Mouse (Mus musculus) lung, embryonic 14.5 days (tissue): ENCODE data around the gene BC048562. TPM values are rescaled to one million over a fixed set of nuclear protein-coding genes. Genes with fewer than 3 reads are reported as not detected.

Experiments used
- ATAC-seq: fragments of 200-750 bp; cut with Nextera tagmentation; 2 replicates; pipeline ENCODE4 v1.8.0; 2017; ENCODE audit warnings: mild to moderate bottlenecking, moderate TSS enrichment, moderate library complexity; ENCODE audit not compliant: insufficient read depth
- DNase-seq: peaks from one replicate; pipeline ENCODE4 v3.0.0-alpha.2; 2015
- H3K27ac ChIP-seq: fragments of 300-500 bp; sonication (generic); 2 replicates; pipeline ENCODE4 v1.5.1; 2014; ENCODE audit warnings: low read depth, mild to moderate bottlenecking, moderate library complexity
- H3K27me3 ChIP-seq: fragments of 300-500 bp; sonication (generic); 2 replicates; pipeline ENCODE4 v1.6.1; 2014; ENCODE audit warnings: low read length, control low read depth; ENCODE audit not compliant: insufficient read depth
- H3K36me3 ChIP-seq: fragments of 300-500 bp; sonication (generic); 2 replicates; pipeline ENCODE4 v1.6.1; 2014; ENCODE audit warnings: control low read depth; ENCODE audit not compliant: insufficient read depth
- H3K4me1 ChIP-seq: fragments of 300-500 bp; sonication (generic); 2 replicates; pipeline ENCODE4 v1.6.1; 2014; ENCODE audit warnings: antibody characterized with exemption, control low read depth; ENCODE audit not compliant: insufficient read depth
- H3K4me2 ChIP-seq: fragments of 300-500 bp; sonication (generic); 2 replicates; pipeline ENCODE4 v1.6.1; 2014; ENCODE audit warnings: mild to moderate bottlenecking
- H3K4me3 ChIP-seq: fragments of 300-500 bp; sonication (generic); 2 replicates; pipeline ENCODE4 v1.5.1; 2014; ENCODE audit warnings: low read depth, low read length
- H3K9ac ChIP-seq: fragments of 300-500 bp; sonication (generic); 2 replicates; pipeline ENCODE4 v1.6.1; 2014
- H3K9me3 ChIP-seq: fragments of 300-500 bp; sonication (generic); 2 replicates; pipeline ENCODE4 v1.6.1; 2016; ENCODE audit warnings: low read depth, low read length, control low read depth
- CTCF ChIP-seq: IDR thresholded peaks from 2 replicates; pipeline ENCODE4 v1.5.1; 2016; ENCODE audit warnings: antibody characterized with exemption, low read depth
- WGBS: fragments of 180-500 bp; shearing (Covaris S2); extraction: QIAGEN DNeasy Blood & Tissue Kit; methylation state at CpG from one replicate; pipeline ENCODE4 v1.1.7; 2014; 5-methylcytosine and 5-hydroxymethylcytosine counted together
- polyA plus RNA-seq: library from polyadenylated mRNA; unstranded; fragments of >200 nt; fragmentation: Nextera tagmentation; extraction: Ambion mirVana; gene quantifications from 2 replicates; pipeline ENCODE4 v1.2.1, GENCODE M21; 2014

Gene BC048562
- polyA plus RNA-seq, 1 experiment from 2014 or later: not detected

DNA sequence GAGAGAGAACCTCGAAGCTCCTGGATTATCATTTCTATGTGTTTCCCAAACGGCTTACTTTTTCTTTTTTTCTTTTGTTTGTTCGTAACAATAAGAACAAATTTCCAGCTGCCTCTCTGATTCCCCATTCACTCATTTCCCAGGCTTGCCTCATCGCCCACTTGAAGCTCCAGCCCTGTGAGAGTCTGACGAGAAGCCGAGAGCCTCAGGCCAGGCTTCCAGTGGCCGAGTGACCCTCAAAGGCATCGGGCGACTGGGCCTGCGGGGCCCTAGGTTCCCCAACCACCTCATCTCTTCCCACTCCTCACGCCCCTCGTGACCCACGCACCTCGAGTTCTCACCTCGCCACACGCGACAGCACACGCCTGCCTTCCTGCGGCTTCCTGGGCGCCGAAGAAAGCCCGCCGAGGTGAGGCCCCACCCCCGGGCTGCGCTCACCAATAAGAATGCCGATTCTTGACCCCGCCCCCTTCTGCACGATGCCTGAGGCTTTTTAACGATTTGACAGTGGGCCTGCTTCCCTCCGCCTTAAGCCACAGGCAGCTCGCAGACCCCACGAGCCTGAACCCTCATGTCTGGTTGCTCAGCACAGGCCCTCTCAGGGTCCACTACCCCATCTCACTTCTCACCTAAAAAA, 4.7 kb upstream of the BC048562 start:
- no peaks in the 10 kb centered on the region for H3K36me3 ChIP-seq
- H3K9ac ChIP-seq: peak overlapping the region; percentile 47
- H3K4me1 ChIP-seq: no peaks in the 10 kb centered on the region
- H3K27me3 ChIP-seq: no peaks in the 10 kb centered on the region
- 40% methylated on average over 32 of the region's 32 CpGs for WGBS
- H3K9me3 ChIP-seq: no peaks in the 10 kb centered on the region
- no peak overlapping the region for H3K27ac ChIP-seq
- H3K4me2 ChIP-seq: peak overlapping the region; percentile 62
- no peak for TF ChIP-seq CTCF
- peak; percentile 82 for ATAC-seq
- H3K4me3 ChIP-seq: peak overlapping the region; percentile 35
- DNase-seq: peak; percentile 81

DNA sequence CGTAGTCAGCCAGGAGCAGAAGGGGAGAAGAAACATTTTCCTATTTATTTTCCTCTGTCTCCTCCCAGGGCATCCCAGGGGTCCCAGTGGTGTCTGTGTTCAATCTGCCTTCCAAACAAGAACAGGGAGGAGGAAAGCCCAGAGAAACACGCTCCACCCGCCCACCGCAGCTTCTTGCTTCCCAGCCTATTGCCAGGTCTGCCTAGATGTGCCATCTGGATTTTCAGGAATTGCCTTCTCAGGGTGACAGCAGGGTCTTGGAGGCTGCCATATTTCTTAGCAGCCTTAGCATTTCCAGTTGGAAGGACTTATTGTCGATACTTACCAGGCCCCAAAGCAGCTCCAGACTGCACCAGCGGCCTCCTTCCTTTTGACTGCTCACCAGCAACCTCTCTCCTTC, 2.9 kb downstream of the BC048562 start:
- Histone ChIP-seq H3K27ac (no peak overlapping the region), H3K4me2 (no peak overlapping the region), H3K27me3 (no peaks in the 10 kb centered on the region), H3K9ac (no peak overlapping the region), H3K9me3 (no peaks in the 10 kb centered on the region), H3K4me3 (no peak overlapping the region), H3K36me3 (no peaks in the 10 kb centered on the region), H3K4me1 (no peaks in the 10 kb centered on the region)
- WGBS: 73% methylated on average over 6 of the region's 6 CpGs
- no peak for TF ChIP-seq CTCF
- no peak for ATAC-seq
- DNase-seq: no peak

DNA sequence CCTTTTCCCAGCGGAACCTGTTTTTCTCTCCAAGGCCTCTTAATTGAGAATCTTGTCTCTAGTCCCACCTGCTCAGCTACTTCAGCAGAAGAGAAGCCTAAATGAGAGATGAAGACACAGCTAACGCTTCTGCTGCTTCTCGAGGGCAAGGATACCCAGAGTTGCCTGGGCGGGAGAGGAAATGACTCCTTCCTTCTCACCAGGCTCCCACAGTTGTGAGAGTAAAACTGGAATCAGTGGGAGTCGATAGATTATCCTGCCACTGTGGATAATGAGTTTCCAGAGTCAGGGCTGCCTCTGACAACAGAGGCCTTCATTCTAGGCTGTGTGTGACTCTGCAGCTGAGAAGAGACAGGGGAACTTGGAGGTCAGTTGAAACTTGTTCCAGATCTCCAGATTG, 4.2 kb downstream of the BC048562 start:
- ATAC-seq: no peak
- Histone ChIP-seq H3K4me3 (no peak overlapping the region), H3K27ac (no peak overlapping the region), H3K9ac (no peak overlapping the region), H3K36me3 (no peaks in the 10 kb centered on the region), H3K4me1 (no peaks in the 10 kb centered on the region), H3K4me2 (no peak overlapping the region), H3K9me3 (no peaks in the 10 kb centered on the region), H3K27me3 (no peaks in the 10 kb centered on the region)
- WGBS: 67% methylated on average over 5 of the region's 5 CpGs
- no peak for TF ChIP-seq CTCF
- no peak for DNase-seq

- Histone ChIP-seq H3K4me1 (no peaks in the 10 kb centered on the region), H3K27ac (no peak overlapping the region), H3K4me3 (no peak overlapping the region), H3K36me3 (no peaks in the 10 kb centered on the region), H3K27me3 (no peaks in the 10 kb centered on the region), H3K9ac (no peak overlapping the region), H3K4me2 (no peak overlapping the region), H3K9me3 (no peaks in the 10 kb centered on the region)
- WGBS: 81% methylated on average over 11 of the region's 11 CpGs
- no peak for TF ChIP-seq CTCF
- DNase-seq (no peak), ATAC-seq (no peak)
Observed at GRCm38 (mm10) chr9:108441236-108441919, 5.1 kb downstream of the BC048562 start.

GRCm38 (mm10) chr9:108445125-108445524, 8.8 kb downstream of the BC048562 start:
- 53% methylated on average over 9 of the region's 9 CpGs for WGBS
- H3K9me3 ChIP-seq: no peaks in the 10 kb centered on the region
- TF ChIP-seq CTCF: no peak
- ATAC-seq (no peak), DNase-seq (no peak)
- no peak overlapping the region for H3K4me3 ChIP-seq
- H3K27me3 ChIP-seq: no peaks in the 10 kb centered on the region
- H3K4me1 ChIP-seq: peaks cover 6% of the 10 kb centered on the region
- peaks cover 13% of the 10 kb centered on the region for H3K36me3 ChIP-seq
- no peak overlapping the region for H3K9ac ChIP-seq
- H3K4me2 ChIP-seq: no peak overlapping the region
- H3K27ac ChIP-seq: no peak overlapping the region

GRCm38 (mm10) chr9:108449860-108450259, 13.6 kb downstream of the BC048562 start:
- Histone ChIP-seq H3K4me1 (peaks cover 22% of the 10 kb centered on the region), H3K4me3 (no peak overlapping the region), H3K27ac (peak overlapping the region; percentile 72), H3K36me3 (peaks cover 13% of the 10 kb centered on the region), H3K4me2 (peak overlapping the region; percentile 83), H3K9me3 (no peaks in the 10 kb centered on the region), H3K9ac (no peak overlapping the region), H3K27me3 (no peaks in the 10 kb centered on the region)
- ATAC-seq (peak; percentile 2; the same call in 1 of the 2 replicates), DNase-seq (peak; percentile 66)
- WGBS: 45% methylated on average over 4 of the region's 4 CpGs
- TF ChIP-seq CTCF: no peak

DNA sequence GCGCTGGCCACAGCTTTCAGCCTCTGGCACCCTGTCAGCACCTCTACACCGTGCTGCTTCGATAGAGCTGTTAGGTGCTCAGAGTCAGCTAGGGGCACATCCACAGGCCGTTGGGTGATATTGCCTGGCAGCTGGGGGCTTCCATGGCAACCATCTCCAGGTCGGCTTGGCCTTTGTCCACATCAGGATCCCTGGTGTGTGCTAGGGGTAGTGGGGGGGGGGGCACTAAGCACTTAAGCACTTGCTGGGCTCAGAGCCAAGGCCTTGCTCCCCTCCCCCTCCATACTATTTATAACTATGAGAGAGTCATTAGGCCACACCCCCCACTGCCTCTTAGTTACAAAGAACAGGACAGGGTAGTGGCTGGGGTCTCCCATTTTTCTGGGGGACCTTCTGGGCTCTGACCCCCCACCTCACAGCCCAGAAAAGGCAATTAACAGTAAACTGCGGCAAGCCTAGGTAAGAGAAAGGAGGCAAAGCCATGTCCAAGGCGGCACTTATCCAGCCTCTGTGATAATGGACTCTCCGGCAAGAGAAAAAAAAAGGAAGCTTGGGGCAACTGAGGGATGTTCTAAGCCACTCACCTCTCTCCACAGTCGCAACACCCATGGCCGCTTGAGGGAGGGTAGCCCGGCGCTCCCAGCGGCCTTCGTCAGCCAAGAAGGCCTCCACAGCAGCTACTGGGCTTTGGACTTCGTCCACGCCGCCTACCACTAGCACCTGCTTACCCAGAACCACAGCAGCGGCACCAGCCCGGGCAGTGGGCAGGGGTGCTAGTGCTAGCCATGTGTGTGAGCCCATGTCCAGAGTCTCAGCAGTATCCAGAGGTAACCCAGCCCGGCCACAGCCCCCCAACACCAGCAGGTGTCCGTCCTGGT, 14.2 kb downstream of the BC048562 start:
- Histone ChIP-seq H3K4me2 (peak overlapping the region; percentile 83), H3K9ac (peak overlapping the region; percentile 15; the same call in 1 of the 2 replicates), H3K36me3 (peaks cover 13% of the 10 kb centered on the region), H3K4me1 (peaks cover 22% of the 10 kb centered on the region), H3K4me3 (peak overlapping the region; percentile 51), H3K27ac (peak overlapping the region; percentile 79), H3K9me3 (no peaks in the 10 kb centered on the region), H3K27me3 (no peaks in the 10 kb centered on the region)
- ATAC-seq: peak; percentile 21
- 52% methylated on average over 21 of the region's 21 CpGs for WGBS
- no peak for TF ChIP-seq CTCF
- DNase-seq: peak; percentile 90
